Mouse (Mus musculus) myocyte (in vitro differentiated cells): Measurements from ENCODE around the gene Slc17a5.

ENCODE experiments used
- CEBPB ChIP-seq: IDR thresholded peaks from 2 replicates; pipeline ENCODE4 v1.6.1; 2011; ENCODE audit warnings: mild to moderate bottlenecking, moderate library complexity; ENCODE audit not compliant: poor library complexity, insufficient read depth, severe bottlenecking
- E2F4 ChIP-seq: IDR thresholded peaks from one replicate; pipeline ENCODE4 v1.6.1; 2011; ENCODE audit warnings: mild to moderate bottlenecking, control low read depth, moderate library complexity; ENCODE audit not compliant: insufficient read depth
- MAX ChIP-seq: IDR thresholded peaks from one replicate; pipeline ENCODE4 v1.6.1; 2011; ENCODE audit warnings: low read depth, mild to moderate bottlenecking, control low read depth
- MYOD1 ChIP-seq, 3 experiments: IDR thresholded peaks; one replicate each; pipeline ENCODE4 v1.6.1; 2011; ENCODE audit warnings: control low read depth in 2 of 3, low read depth in 2 of 3, mild to moderate bottlenecking in 2 of 3, moderate library complexity in 1 of 3; ENCODE audit not compliant: insufficient read length in 2 of 3, control insufficient read depth in 1 of 3
- POLR2A ChIP-seq: IDR thresholded peaks from one replicate; pipeline ENCODE4 v1.6.1; 2011; ENCODE audit warnings: low read depth, mild to moderate bottlenecking, control low read depth, moderate library complexity; ENCODE audit not compliant: insufficient read length
- POLR2AphosphoS2 ChIP-seq: IDR thresholded peaks from one replicate; pipeline ENCODE4 v1.6.1; 2011; ENCODE audit warnings: low read depth, control low read depth; ENCODE audit not compliant: insufficient read length
- TCF12 ChIP-seq: IDR thresholded peaks from one replicate; pipeline ENCODE4 v1.6.1; 2011; ENCODE audit warnings: mild to moderate bottlenecking, control low read depth; ENCODE audit not compliant: poor library complexity, insufficient read depth, severe bottlenecking
- TCF3 ChIP-seq: IDR thresholded peaks from one replicate; pipeline ENCODE4 v1.6.1; 2011; ENCODE audit warnings: low read depth, control low read depth; ENCODE audit not compliant: insufficient read length
- USF1 ChIP-seq: IDR thresholded peaks from one replicate; pipeline ENCODE4 v1.6.1; 2011; ENCODE audit warnings: low read depth, mild to moderate bottlenecking, control low read depth, moderate library complexity

- TF ChIP-seq USF1 (no peak), POLR2A (no peak), MYOD1 (IDR thresholded peaks at IDR 0.05; ENCODE audit: control insufficient read depth in 1 of 3, insufficient read length in 2 of 3, low read depth in 2 of 3) (no peak), E2F4 (no peak), POLR2AphosphoS2 (no peak), TCF12 (no peak), MAX (no peak), TCF3 (no peak), CEBPB (no peak)
Observed at GRCm38 (mm10) chr9:78576466-78576865, 11.4 kb downstream of the Slc17a5 start.
